In genomic region chr1:170048434-170048833, GRCm38 (mm10) we compare ENCODE assay signal across 24 mouse cellular contexts.
DNase-seq lines count a peak whose midpoint lies in the region; ATAC-seq and TF ChIP-seq lines count a peak whose summit lies in the region.
"Had no signal": no experiment of that assay in that cellular context is flagged by ENCODE, and none has a peak within 500 bp of the region (broad histone marks: within the 10 kb centered on the region; RNA-seq: fewer than 3 reads in every experiment).

No protein-coding gene starts in this region.

- no peak for ATAC-seq in intestine, embryonic 14.5 days (replicated peaks; ENCODE audit: low FRiP score, low TSS enrichment, low read depth)
- ATAC-seq in intestine, postnatal 0 days: no peak
- no peak for ATAC-seq in activated CD4-positive, CD25-positive, alpha-beta regulatory T cell, adult 4 months
- ATAC-seq in midbrain, embryonic 15.5 days (replicated peaks): no peak
- ATAC-seq: forebrain, embryonic 14.5 days; forebrain, postnatal 0 days; intestine, embryonic 15.5 days had no signal

- no peak overlapping the region for H3K4me2 ChIP-seq in intestine, embryonic 14.5 days (ENCODE audit: low read length)
- no peak overlapping the region for H3K4me2 ChIP-seq in intestine, postnatal 0 days (replicated peaks; ENCODE audit: low read depth)
- no peak overlapping the region for H3K4me2 ChIP-seq in midbrain, embryonic 15.5 days
- H3K4me2 ChIP-seq: embryonic facial prominence, embryonic 12.5 days; embryonic facial prominence, embryonic 15.5 days; heart, embryonic 13.5 days; hindbrain, embryonic 12.5 days; hindbrain, embryonic 15.5 days; intestine, embryonic 15.5 days had no signal

- WGBS in intestine, embryonic 14.5 days: 80% methylated on average over 4 of the region's 4 CpGs
- WGBS in intestine, postnatal 0 days: 76% methylated on average over 4 of the region's 4 CpGs
- 73% methylated on average over 4 of the region's 4 CpGs for WGBS in limb, embryonic 10.5 days
- 85% methylated on average over 4 of the region's 4 CpGs for WGBS in midbrain, embryonic 15.5 days

- H3K9ac ChIP-seq in intestine, embryonic 14.5 days (ENCODE audit: low read length): no peak overlapping the region
- H3K9ac ChIP-seq in intestine, postnatal 0 days (ENCODE audit: low read depth, low read length): no peak overlapping the region
- H3K9ac ChIP-seq in midbrain, embryonic 15.5 days: no peak overlapping the region
- H3K9ac ChIP-seq: embryonic facial prominence, embryonic 12.5 days; embryonic facial prominence, embryonic 15.5 days; forebrain, postnatal 0 days; heart, embryonic 13.5 days; hindbrain, embryonic 12.5 days; hindbrain, embryonic 15.5 days; intestine, embryonic 15.5 days had no signal

- no peaks in the 10 kb centered on the region for H3K27me3 ChIP-seq in intestine, embryonic 14.5 days (replicated peaks; ENCODE audit: control insufficient read depth, insufficient read depth, low read length)
- no peaks in the 10 kb centered on the region for H3K27me3 ChIP-seq in intestine, postnatal 0 days (replicated peaks; ENCODE audit: control insufficient read depth, insufficient read depth, low read length)
- no peaks in the 10 kb centered on the region for H3K27me3 ChIP-seq in limb, embryonic 10.5 days (ENCODE audit: low read depth, poor library complexity, severe bottlenecking)
- no peaks in the 10 kb centered on the region for H3K27me3 ChIP-seq in midbrain, embryonic 15.5 days (replicated peaks)
- H3K27me3 ChIP-seq: embryonic facial prominence, embryonic 12.5 days; embryonic facial prominence, embryonic 15.5 days; heart, embryonic 13.5 days; hindbrain, embryonic 12.5 days; hindbrain, embryonic 15.5 days; intestine, embryonic 15.5 days had no signal

- H3K9me3 ChIP-seq in intestine, embryonic 14.5 days (ENCODE audit: control insufficient read depth, low read length): no peaks in the 10 kb centered on the region
- H3K9me3 ChIP-seq in intestine, postnatal 0 days (ENCODE audit: control insufficient read depth): no peaks in the 10 kb centered on the region
- H3K9me3 ChIP-seq in limb, embryonic 10.5 days (replicated peaks): no peaks in the 10 kb centered on the region
- H3K9me3 ChIP-seq in midbrain, embryonic 15.5 days: no peaks in the 10 kb centered on the region
- H3K9me3 ChIP-seq: embryonic facial prominence, embryonic 12.5 days; embryonic facial prominence, embryonic 15.5 days; heart, embryonic 10.5 days; heart, embryonic 13.5 days; hindbrain, embryonic 12.5 days; hindbrain, embryonic 15.5 days; intestine, embryonic 15.5 days had no signal

- TF ChIP-seq CTCF in intestine, postnatal 0 days (IDR thresholded peaks at IDR 0.05; ENCODE audit: low read depth): no peak

- H3K36me3 ChIP-seq in intestine, embryonic 14.5 days (ENCODE audit: control insufficient read depth, insufficient read depth, low read length): no peaks in the 10 kb centered on the region
- no peaks in the 10 kb centered on the region for H3K36me3 ChIP-seq in intestine, postnatal 0 days (ENCODE audit: control insufficient read depth, insufficient read depth)
- peaks cover 14% of the 10 kb centered on the region; the same call in 1 of the 2 replicates for H3K36me3 ChIP-seq in limb, embryonic 10.5 days
- no peaks in the 10 kb centered on the region for H3K36me3 ChIP-seq in midbrain, embryonic 15.5 days (replicated peaks)
- H3K36me3 ChIP-seq: embryonic facial prominence, embryonic 12.5 days; embryonic facial prominence, embryonic 15.5 days; heart, embryonic 10.5 days; heart, embryonic 13.5 days; hindbrain, embryonic 12.5 days; hindbrain, embryonic 15.5 days; intestine, embryonic 15.5 days had no signal

- H3K4me1 ChIP-seq in intestine, embryonic 14.5 days (replicated peaks; ENCODE audit: control insufficient read depth, insufficient read depth, low read length): no peaks in the 10 kb centered on the region
- H3K4me1 ChIP-seq in intestine, postnatal 0 days (replicated peaks; ENCODE audit: control insufficient read depth, insufficient read depth, low read length): no peaks in the 10 kb centered on the region; the same call in 1 of the 2 replicates
- H3K4me1 ChIP-seq in limb, embryonic 10.5 days: peaks cover 7% of the 10 kb centered on the region; the same call in 1 of the 2 replicates
- no peaks in the 10 kb centered on the region for H3K4me1 ChIP-seq in midbrain, embryonic 15.5 days
- H3K4me1 ChIP-seq: heart, embryonic 10.5 days; heart, embryonic 13.5 days; hindbrain, embryonic 12.5 days; hindbrain, embryonic 15.5 days; intestine, embryonic 15.5 days had no signal

- peak; percentile 54 for DNase-seq in gastrocnemius, adult 18-20 months (ENCODE audit: low spot score)
- DNase-seq in gastrocnemius, postnatal 4 days (ENCODE audit: low spot score in 2 of 2): no peak
- peak; percentile 12 for DNase-seq in intestine, embryonic 14.5 days (ENCODE audit: low spot score)
- peak; percentile 3 for DNase-seq in limb, embryonic 10.5 days (ENCODE audit: low spot score)
- DNase-seq: adrenal gland, adult 2 months; adrenal gland, postnatal 14 days; cerebellum, adult 11 months; cerebellum, adult 2 months; cerebellum, adult 9-11 months; cerebellum, postnatal 25 days; forebrain, postnatal 0 days; heart, adult 2 months; heart, postnatal 14 days had no signal

- no peak overlapping the region for H3K4me3 ChIP-seq in intestine, embryonic 14.5 days (ENCODE audit: low read depth, low read length)
- no peak overlapping the region for H3K4me3 ChIP-seq in intestine, postnatal 0 days (ENCODE audit: low read depth, low read length)
- no peak overlapping the region for H3K4me3 ChIP-seq in limb, embryonic 10.5 days
- H3K4me3 ChIP-seq in midbrain, embryonic 15.5 days: no peak overlapping the region
- H3K4me3 ChIP-seq: embryonic facial prominence, embryonic 12.5 days; embryonic facial prominence, embryonic 15.5 days; heart, adult 2 months; heart, embryonic 10.5 days; heart, embryonic 13.5 days; hindbrain, embryonic 12.5 days; hindbrain, embryonic 15.5 days; intestine, embryonic 15.5 days had no signal

- H3K27ac ChIP-seq in intestine, embryonic 14.5 days (ENCODE audit: low read depth): no peak overlapping the region
- H3K27ac ChIP-seq in intestine, postnatal 0 days (ENCODE audit: low read depth, low read length): no peak overlapping the region
- H3K27ac ChIP-seq in limb, embryonic 10.5 days: no peak overlapping the region
- no peak overlapping the region for H3K27ac ChIP-seq in midbrain, embryonic 15.5 days
- H3K27ac ChIP-seq: embryonic facial prominence, embryonic 12.5 days; embryonic facial prominence, embryonic 15.5 days; heart, adult 2 months; heart, embryonic 10.5 days; heart, embryonic 13.5 days; hindbrain, embryonic 12.5 days; hindbrain, embryonic 15.5 days; intestine, embryonic 15.5 days had no signal

Comparison
In these comparisons a context has a peak if more than half of its experiments do, and no peak if none do; other contexts are left out.
1. DNase-seq: peak in gastrocnemius, adult 18-20 months (single experiment), intestine, embryonic 14.5 days (single experiment) and limb, embryonic 10.5 days (single experiment); none in gastrocnemius, postnatal 4 days (0 of 2).